Mouse (Mus musculus): ENCODE measurements around the gene Lhcgr. TPM values are rescaled to one million over a fixed set of nuclear protein-coding genes. Genes with fewer than 3 reads are reported as not detected.

Gene Lhcgr
- polyA plus RNA-seq, 1 experiment, result 0.13 TPM

DNA sequence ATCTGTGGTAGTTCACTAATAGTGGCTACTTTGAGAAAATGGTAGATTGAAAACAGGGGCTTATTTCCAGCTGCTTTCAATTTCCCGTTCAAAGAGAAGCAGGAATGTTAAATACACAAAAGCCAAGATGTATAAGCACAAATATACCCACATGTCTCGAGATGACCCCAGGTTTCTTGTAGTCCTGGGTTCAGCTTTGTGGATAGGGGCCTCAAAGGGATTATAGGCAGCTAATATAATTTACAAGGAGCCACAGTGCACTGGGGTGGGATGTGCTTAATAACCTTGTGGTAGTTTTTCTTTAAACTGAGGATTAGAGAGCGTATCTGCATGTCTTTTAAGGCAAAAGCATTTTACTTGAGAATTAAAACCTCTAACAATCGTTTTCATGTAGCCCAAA is 121.0 kb downstream of the Lhcgr start:
- H3K4me3 ChIP-seq (ENCODE audit: insufficient read depth, low read length), result no peak overlapping the region
- H3K4me1 ChIP-seq (ENCODE audit: control insufficient read depth, insufficient read depth, low read length), result no peaks in the 10 kb centered on the region
- no peak for TF ChIP-seq CTCF (IDR thresholded peaks at IDR 0.05; ENCODE audit: extremely low read depth, insufficient read depth, low read length)
- TF ChIP-seq POLR2A (IDR thresholded peaks at IDR 0.05; ENCODE audit: extremely low read depth, insufficient read depth, low read length), result no peak
- no peak overlapping the region for H3K27ac ChIP-seq (ENCODE audit: insufficient read depth, low read length)

DNA sequence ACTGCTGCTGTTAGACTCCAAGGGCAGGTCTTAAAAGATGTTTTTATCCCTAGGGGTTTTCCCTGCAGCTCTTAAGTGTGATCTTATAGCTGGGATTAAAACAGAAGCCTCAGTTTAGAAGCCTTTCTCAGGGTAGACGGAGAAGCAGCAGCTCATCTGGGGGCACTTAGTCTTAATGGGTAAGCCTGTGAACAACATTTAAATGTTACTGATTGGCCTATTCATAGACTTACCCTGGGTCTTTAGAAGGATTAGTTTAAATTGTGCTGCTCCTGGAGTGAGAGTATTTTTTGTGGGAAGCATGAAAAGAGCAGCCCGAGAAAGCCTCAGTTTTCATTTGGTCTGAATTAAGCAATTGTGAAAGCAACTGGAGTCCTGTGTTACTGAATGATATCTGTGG is 121.9 kb downstream of the Lhcgr start:
- no peak overlapping the region for H3K27ac ChIP-seq (ENCODE audit: insufficient read depth, low read length)
- no peak for TF ChIP-seq CTCF (IDR thresholded peaks at IDR 0.05; ENCODE audit: extremely low read depth, insufficient read depth, low read length)
- TF ChIP-seq POLR2A (IDR thresholded peaks at IDR 0.05; ENCODE audit: extremely low read depth, insufficient read depth, low read length), result no peak
- no peak overlapping the region for H3K4me3 ChIP-seq (ENCODE audit: insufficient read depth, low read length)
- H3K4me1 ChIP-seq (ENCODE audit: control insufficient read depth, insufficient read depth, low read length), result no peaks in the 10 kb centered on the region

DNA sequence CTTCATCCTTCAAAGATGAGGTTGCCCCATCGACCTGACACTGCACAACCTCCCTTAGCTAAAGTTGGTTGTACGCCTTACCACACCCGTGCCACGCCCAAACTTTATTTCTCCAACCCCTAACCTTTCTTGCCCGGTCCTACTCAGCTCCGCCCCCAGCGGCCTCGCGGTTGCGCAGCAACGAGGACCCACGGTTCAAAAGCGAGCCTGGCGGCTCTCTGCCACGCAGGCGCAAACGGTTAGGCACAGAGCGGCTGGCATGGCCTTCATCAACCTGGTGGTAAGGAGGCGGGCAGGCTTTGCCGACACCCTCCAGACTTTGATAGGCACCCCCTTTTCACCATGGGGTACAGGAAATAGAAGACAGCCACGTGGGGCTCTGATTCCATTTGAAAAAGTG is 123.3 kb downstream of the Lhcgr start, which contains the start of gene Gtf2a1l:
TSS of gene Gtf2a1l (plus strand) at position 209 of the 400 bp plus-strand sequence.
- no peak within 1 kb of the TSS for H3K27ac ChIP-seq (ENCODE audit: insufficient read depth, low read length)
- no peak for TF ChIP-seq POLR2A (IDR thresholded peaks at IDR 0.05; ENCODE audit: extremely low read depth, insufficient read depth, low read length)
- TF ChIP-seq CTCF (IDR thresholded peaks at IDR 0.05; ENCODE audit: extremely low read depth, insufficient read depth, low read length), result no peak
- no peaks in the 10 kb centered on the region; the same call in 1 of the 2 replicates for H3K4me1 ChIP-seq (ENCODE audit: control insufficient read depth, insufficient read depth, low read length)
- no peak within 1 kb of the TSS for H3K4me3 ChIP-seq (ENCODE audit: insufficient read depth, low read length)

Other genes with a start within 250 kb of the Lhcgr start
- 3.1 and 4.6 TPM in 2 replicates for gene Ston1, start 194.3 kb downstream of the Lhcgr start, polyA plus RNA-seq (2012; rRNA removed)
- gene Gtf2a1l, start 123.3 kb downstream of the Lhcgr start, polyA plus RNA-seq (2012; rRNA removed), result 0.08 and 0.40 TPM in 2 replicates

All from cortical plate, adult 2 months (tissue).